Comparison of ENCODE assay signal across 23 mouse cellular contexts in genomic region chr11:22603397-22603796, GRCm38 (mm10).
"Had no signal": no experiment of that assay in that cellular context is flagged by ENCODE, and none has a peak within 500 bp of the region (broad histone marks: within the 10 kb centered on the region; RNA-seq: fewer than 3 reads in every experiment).

No protein-coding gene starts in this region.

- H3K36me3 ChIP-seq: heart, embryonic 10.5 days; heart, embryonic 12.5 days; hindbrain, embryonic 10.5 days; hindbrain, embryonic 12.5 days; intestine, embryonic 15.5 days; limb, embryonic 10.5 days; limb, embryonic 12.5 days; liver, embryonic 13.5 days; liver, embryonic 15.5 days had no signal

- H3K4me3 ChIP-seq: heart, embryonic 10.5 days; heart, embryonic 12.5 days; hindbrain, embryonic 10.5 days; hindbrain, embryonic 12.5 days; intestine, embryonic 15.5 days; layer of hippocampus, adult 2 months; left cerebral cortex, adult 2 months; limb, embryonic 10.5 days; limb, embryonic 12.5 days; liver, embryonic 13.5 days; liver, embryonic 15.5 days had no signal

- H3K9me3 ChIP-seq: heart, embryonic 10.5 days; heart, embryonic 12.5 days; hindbrain, embryonic 10.5 days; hindbrain, embryonic 12.5 days; intestine, embryonic 15.5 days; limb, embryonic 10.5 days; limb, embryonic 12.5 days; liver, embryonic 13.5 days; liver, embryonic 15.5 days had no signal

- DNase-seq: gastrocnemius, postnatal 10 days; gastrocnemius, postnatal 25 days; heart, adult 18-20 months; heart, postnatal 10 days; heart, postnatal 4 days; kidney, adult 18-20 months; kidney, adult 8-10 months; kidney, postnatal 10 days; kidney, postnatal 25 days; kidney, postnatal 4 days; liver; liver, embryonic 13.5 days had no signal

- H3K4me1 ChIP-seq: intestine, embryonic 15.5 days; limb, embryonic 10.5 days; limb, embryonic 12.5 days had no signal

- H3K27me3 ChIP-seq: heart, embryonic 12.5 days; hindbrain, embryonic 12.5 days; intestine, embryonic 15.5 days; limb, embryonic 12.5 days; liver, embryonic 13.5 days; liver, embryonic 15.5 days had no signal

- H3K27ac ChIP-seq: heart, embryonic 10.5 days; hindbrain, embryonic 10.5 days; hindbrain, embryonic 12.5 days; hindbrain, embryonic 14.5 days; intestine, embryonic 15.5 days; layer of hippocampus, adult 2 months; left cerebral cortex, adult 2 months; limb, embryonic 10.5 days; limb, embryonic 12.5 days; liver, embryonic 13.5 days; liver, embryonic 15.5 days had no signal
